Mouse (Mus musculus) embryonic fibroblast, embryonic 13.5 days (primary cell): ENCODE measurements around the gene Bicral. TPM values are rescaled to one million over a fixed set of nuclear protein-coding genes. Genes with fewer than 3 reads are reported as not detected.
"Not testable (repeated sequence)": the region's sequence is repeated elsewhere in the genome, so short reads cannot be mapped to it uniquely, and the experiment has no call there.

Source experiments
- H3K27ac ChIP-seq: 2 replicates; pipeline ENCODE4 v1.5.1; 2012; ENCODE audit warnings: low read length, control low read depth, inconsistent platforms; ENCODE audit not compliant: insufficient read depth
- H3K4me1 ChIP-seq: 2 replicates; pipeline ENCODE4 v1.6.1; 2011; ENCODE audit warnings: low read length; ENCODE audit not compliant: control insufficient read depth, insufficient read depth
- H3K4me3 ChIP-seq: 2 replicates; pipeline ENCODE4 v1.5.1; 2011; ENCODE audit warnings: mild to moderate bottlenecking, control low read depth, low read length; ENCODE audit not compliant: insufficient read depth
- CTCF ChIP-seq: IDR thresholded peaks from 2 replicates; pipeline ENCODE4 v1.5.1; 2011; ENCODE audit warnings: mild to moderate bottlenecking, control low read depth, low read length, moderate library complexity, borderline replicate concordance; ENCODE audit not compliant: insufficient read depth
- POLR2A ChIP-seq: IDR thresholded peaks from 2 replicates; pipeline ENCODE4 v1.6.1; 2011; ENCODE audit warnings: low read depth, mild to moderate bottlenecking, control low read depth, low read length, moderate library complexity
- polyA plus RNA-seq: library from polyadenylated mRNA; stranded (reverse); fragments of >200 nt; gene quantifications from 2 replicates; pipeline ENCODE4 v1.2.4, GENCODE M21; 2011; ENCODE audit warnings: low read depth; ENCODE audit not compliant: missing spikeins, insufficient read length

Bicral gene
- polyA plus RNA-seq, 1 experiment = 14.0 TPM

DNA sequence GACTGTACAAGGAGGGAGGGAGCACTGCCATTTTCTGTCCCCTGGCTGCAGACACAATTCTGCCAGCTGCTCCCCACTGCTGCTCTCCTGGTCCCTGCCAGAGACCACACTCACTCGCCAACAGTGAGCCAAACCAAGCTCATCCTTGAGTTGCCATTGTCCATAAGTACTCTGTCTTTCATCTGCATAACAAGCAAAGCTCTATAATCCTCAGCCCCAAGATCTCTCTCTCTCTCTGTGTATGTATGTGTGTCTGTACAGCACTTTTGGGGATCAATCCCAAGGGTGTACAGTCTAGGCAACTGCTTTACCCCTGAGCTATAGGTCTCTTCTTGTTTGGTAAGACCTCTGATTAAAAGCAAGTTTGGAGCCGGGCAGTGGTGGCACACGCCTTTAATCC is 47.6 kb downstream of the Bicral start:
- Histone ChIP-seq H3K27ac (no peak overlapping the region), H3K4me3 (no peak overlapping the region), H3K4me1 (no peaks in the 10 kb centered on the region)
- no peak for TF ChIP-seq POLR2A
- TF ChIP-seq CTCF = no peak

- no peak for TF ChIP-seq POLR2A
- TF ChIP-seq CTCF = no peak
- H3K4me1 ChIP-seq = no peaks in the 10 kb centered on the region
- H3K4me3 ChIP-seq = no peak overlapping the region
- no peak overlapping the region for H3K27ac ChIP-seq
Measured at GRCm38 (mm10) chr17:46809131-46809830, 49.0 kb downstream of the Bicral start.

DNA sequence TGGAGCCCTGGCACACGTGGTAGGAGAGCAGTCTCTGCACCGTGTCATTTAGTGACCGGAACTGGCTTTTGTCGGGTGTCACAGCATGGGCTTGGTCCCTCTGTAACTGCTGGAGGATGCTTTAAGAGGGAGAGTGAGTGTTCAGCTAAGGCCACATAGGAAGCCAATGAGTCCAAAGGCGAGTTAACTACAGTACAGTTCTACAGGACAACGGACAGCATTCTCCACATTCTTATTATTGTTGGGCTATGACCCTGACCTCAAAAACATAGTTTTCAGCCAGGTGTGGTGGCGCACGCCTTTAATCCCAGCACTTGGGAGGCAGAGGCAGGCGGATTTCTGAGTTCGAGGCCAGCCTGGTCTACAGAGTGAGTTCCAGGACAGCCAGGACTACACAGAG is 49.9 kb downstream of the Bicral start:
- Histone ChIP-seq H3K4me3 (no peak overlapping the region), H3K27ac (no peak overlapping the region), H3K4me1 (no peaks in the 10 kb centered on the region)
- no peak for TF ChIP-seq CTCF
- TF ChIP-seq POLR2A = no peak

DNA sequence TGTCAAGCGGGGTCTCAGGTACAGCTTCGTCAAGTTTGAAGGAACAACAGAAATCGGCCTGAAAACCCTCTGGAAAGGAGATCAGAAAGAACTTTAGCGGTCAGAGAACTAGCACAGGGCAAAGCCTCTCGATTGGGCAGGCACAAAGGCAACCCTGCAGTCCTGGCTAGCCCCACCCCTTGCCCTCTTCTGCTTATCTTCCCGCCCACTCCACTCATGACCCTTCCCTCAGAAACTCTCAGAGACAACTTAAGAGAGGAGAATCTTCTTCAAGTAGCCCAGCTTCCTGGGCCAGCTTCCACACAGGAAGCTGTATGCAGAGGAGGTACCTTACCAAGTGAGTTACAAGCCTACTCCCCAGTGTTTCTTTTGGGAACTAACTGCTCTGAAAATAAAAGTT is 56.5 kb downstream of the Bicral start:
- no peak overlapping the region for H3K4me3 ChIP-seq
- TF ChIP-seq CTCF = no peak
- no peaks in the 10 kb centered on the region for H3K4me1 ChIP-seq
- H3K27ac ChIP-seq = no peak overlapping the region

GRCm38 (mm10) chr17:46799680-46800079 is 58.6 kb downstream of the Bicral start:
- no peak overlapping the region for H3K27ac ChIP-seq
- H3K4me1 ChIP-seq = no peaks in the 10 kb centered on the region
- no peak for TF ChIP-seq POLR2A
- no peak for TF ChIP-seq CTCF
- H3K4me3 ChIP-seq = no peak overlapping the region

DNA sequence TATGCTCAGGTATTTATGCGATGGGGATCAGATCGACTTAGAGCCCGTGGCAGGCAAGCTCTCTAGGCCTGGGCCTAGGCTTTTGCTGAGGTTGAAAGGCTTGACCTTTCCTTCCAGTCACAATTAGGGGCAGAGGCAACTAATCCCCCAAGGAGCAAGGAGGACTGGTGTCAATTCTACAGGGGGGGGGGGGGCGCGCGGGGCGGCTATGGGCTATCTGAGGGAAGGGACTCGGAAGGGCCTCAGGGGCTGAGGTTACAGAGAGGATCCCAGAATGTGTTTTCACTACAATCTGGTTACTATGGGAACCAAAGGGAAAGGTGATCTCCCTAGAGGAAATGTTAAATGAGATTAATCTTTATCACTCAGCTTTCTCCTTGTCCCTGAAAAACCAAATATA is 60.9 kb downstream of the Bicral start:
- H3K27ac ChIP-seq = no peak overlapping the region
- H3K4me1 ChIP-seq = no peaks in the 10 kb centered on the region
- TF ChIP-seq CTCF = no peak
- no peak for TF ChIP-seq POLR2A
- H3K4me3 ChIP-seq = no peak overlapping the region

DNA sequence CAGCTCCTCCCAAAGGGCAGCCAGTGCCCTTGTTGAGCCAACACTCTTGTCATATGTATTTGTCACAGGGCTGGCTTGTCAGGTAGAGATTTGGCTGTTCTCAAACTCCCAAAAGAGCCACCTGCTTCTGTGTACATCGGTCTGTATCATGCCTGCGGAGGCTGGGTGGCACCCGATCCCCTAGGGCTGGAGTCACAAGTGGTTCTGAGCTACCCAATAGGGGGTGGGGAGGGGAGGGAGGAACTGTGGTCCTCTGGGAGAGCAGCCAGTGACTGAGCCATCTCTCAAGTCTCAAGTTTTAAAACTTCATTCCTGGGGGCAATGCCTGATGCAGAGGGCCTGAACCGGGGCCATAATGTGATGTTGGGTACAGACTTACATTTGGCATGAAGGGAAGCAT is 61.5 kb downstream of the Bicral start:
- no peak for TF ChIP-seq CTCF
- Histone ChIP-seq H3K27ac (no peak overlapping the region), H3K4me3 (no peak overlapping the region), H3K4me1 (no peaks in the 10 kb centered on the region)

- Histone ChIP-seq H3K27ac (no peak overlapping the region), H3K4me3 (no peak overlapping the region), H3K4me1 (no peaks in the 10 kb centered on the region)
- TF ChIP-seq POLR2A = no peak
- TF ChIP-seq CTCF = no peak
Measured at GRCm38 (mm10) chr17:46792963-46793362, 65.3 kb downstream of the Bicral start.

DNA sequence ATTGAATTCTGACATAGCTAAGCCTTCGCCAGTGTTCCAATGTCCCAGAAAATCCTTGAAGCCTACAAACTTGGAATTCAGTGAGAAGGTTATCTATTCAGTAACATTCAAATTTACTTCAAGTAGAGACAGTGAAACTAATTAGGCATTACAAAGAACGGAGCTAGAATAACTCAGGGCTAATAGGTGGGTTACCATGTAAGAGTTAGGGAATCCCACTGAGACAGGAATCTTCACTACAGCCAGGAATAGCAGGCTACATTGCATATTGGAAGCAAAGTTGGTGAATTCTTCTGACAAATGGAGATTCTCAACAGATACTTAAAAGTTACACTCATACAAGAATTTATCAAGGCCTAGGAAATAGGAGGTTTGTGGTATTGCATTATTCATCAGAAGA is 70.3 kb downstream of the Bicral start:
- not testable (repeated sequence) for H3K27ac ChIP-seq, H3K4me1 ChIP-seq, H3K4me3 ChIP-seq

DNA sequence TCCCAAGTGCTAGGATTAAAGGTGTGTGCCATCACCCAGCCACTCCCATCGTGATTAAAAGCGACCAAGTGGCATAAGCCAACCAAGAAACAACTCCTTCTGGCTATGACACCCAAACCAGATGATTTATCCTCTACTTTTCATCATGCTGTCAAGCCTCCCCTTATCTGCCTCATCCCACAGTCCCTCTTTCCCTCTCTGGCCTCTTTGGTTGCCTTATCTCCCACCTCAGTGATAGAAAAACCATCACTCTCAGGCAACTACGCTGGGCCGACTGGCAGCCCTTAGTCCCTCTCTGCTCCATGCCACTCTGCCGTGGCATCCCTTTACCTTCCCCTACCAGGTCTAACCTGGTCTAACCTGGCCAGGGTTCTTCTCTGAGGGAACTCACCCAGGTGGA is 71.3 kb downstream of the Bicral start:
- H3K4me1 ChIP-seq = no peaks in the 10 kb centered on the region
- no peak overlapping the region for H3K4me3 ChIP-seq
- TF ChIP-seq POLR2A (no peak), CTCF (no peak)
- H3K27ac ChIP-seq = no peak overlapping the region

GRCm38 (mm10) chr17:46783222-46783565 is 75.1 kb downstream of the Bicral start:
- H3K4me3 ChIP-seq = peak overlapping the region; percentile 61
- no peak for TF ChIP-seq CTCF
- TF ChIP-seq POLR2A = no peak
- 0 out of 2 replicates have a peak overlapping the region, but pooled peaks have one; percentile 2 for H3K27ac ChIP-seq
- no peaks in the 10 kb centered on the region for H3K4me1 ChIP-seq
